Mouse (Mus musculus): Measurements from ENCODE around the gene Degs1.

DNA sequence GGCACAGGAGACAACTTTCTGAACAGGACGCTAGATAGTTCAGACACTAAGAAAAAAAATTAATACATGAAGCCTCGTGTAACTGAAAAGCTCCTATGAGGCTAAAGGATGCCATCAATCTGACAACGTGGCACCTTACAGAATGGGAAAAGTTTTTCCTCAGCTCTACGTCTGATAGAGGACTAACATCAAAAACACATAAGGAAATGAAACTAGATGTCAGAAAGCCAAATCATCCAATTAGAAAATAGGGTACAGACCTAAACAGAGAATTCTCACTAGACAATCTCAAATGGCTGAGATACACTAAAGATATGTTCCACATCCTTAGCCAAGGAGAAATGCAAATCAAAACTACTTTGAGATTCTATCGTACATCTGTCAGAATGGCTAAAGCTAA is 26.8 kb upstream of the Degs1 start:
- TF ChIP-seq CTCF (conservative IDR thresholded peaks at IDR 0.05; ENCODE audit: low read length) = no peak
- no peak for TF ChIP-seq NANOG (IDR thresholded peaks at IDR 0.05; ENCODE audit: borderline replicate concordance, low read length)
- no peak for TF ChIP-seq POU5F1 (IDR thresholded peaks at IDR 0.05; ENCODE audit: borderline replicate concordance, low read length)

Data from E14TG2a.4 (cell line).